Comparison of ENCODE assay signal across 8 mouse cellular contexts in the genomic region with DNA sequence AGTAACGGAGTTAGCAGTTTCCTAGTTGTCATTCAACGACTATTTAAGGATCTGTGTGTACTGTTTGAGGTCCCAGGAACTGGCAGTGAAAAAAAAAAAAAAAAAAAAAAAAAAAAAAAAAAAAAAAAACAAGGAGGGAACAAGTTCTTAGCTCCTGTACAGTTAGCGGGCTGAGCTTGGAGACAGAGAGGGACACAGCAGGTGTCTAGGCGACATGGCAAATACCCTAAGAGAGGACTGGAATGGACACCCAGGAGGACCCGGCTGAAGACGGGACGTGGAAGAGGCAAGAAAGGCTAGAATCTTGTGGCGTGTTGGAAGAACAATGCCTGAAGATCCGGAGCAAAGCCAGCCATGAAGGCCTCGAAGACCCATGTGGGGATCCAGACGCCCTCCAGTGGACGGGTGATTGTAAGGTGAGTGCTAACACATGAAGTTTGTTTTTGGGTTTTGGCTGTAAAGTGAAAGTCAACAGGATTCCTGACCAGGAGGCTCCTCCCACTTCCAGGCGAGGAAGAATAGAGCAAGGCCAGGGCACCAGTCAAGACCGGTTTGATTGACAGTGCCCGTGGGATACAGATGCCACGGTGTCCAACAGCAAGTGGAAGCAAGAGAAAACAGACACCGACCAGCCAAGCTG. TPM values are rescaled to one million over a fixed set of nuclear protein-coding genes. Genes with fewer than 3 reads are reported as not detected.
A peak's percentile ranks its signal among the peaks of the same experiment; 100 is the strongest.
DNase-seq lines count a peak whose midpoint lies in the region; ATAC-seq and TF ChIP-seq lines count a peak whose summit lies in the region.

No protein-coding gene starts in this region.

- 0 out of 2 replicates have a peak overlapping the region, but pooled peaks have one; percentile 12 for H3K4me2 ChIP-seq in embryonic facial prominence, embryonic 15.5 days (replicated peaks)
- H3K4me2 ChIP-seq in lung, embryonic 14.5 days: peak overlapping the region; percentile 47

- no peaks in the 10 kb centered on the region for H3K27me3 ChIP-seq in thymus, adult 2 months (ENCODE audit: control insufficient read depth, insufficient read depth, low read length)
- 0 out of 2 replicates have a peak, but pooled peaks cover 4% of the 10 kb centered on the region for H3K27me3 ChIP-seq in embryonic facial prominence, embryonic 15.5 days
- no peaks in the 10 kb centered on the region; the same call in 1 of the 2 replicates for H3K27me3 ChIP-seq in lung, embryonic 14.5 days (ENCODE audit: insufficient read depth, low read length)

- no peak overlapping the region for H3K9ac ChIP-seq in embryonic facial prominence, embryonic 15.5 days
- H3K9ac ChIP-seq in lung, embryonic 14.5 days: no peak overlapping the region

- peak; percentile 25 for DNase-seq in thymus, adult 2 months
- DNase-seq in thymus, adult 18-20 months: no peak
- DNase-seq in kidney, adult 18-20 months: peak; percentile 42
- DNase-seq in lung, embryonic 14.5 days: peak; percentile 49
- DNase-seq in cerebellum, postnatal 10 days: no peak
- no peak for DNase-seq in left cerebral cortex, adult 18-20 months (ENCODE audit: low spot score in 2 of 2)
- no peak for DNase-seq in cerebellum, postnatal 25 days

- no peak overlapping the region for H3K27ac ChIP-seq in thymus, adult 2 months (ENCODE audit: control insufficient read depth, insufficient read depth, low read length)
- no peak overlapping the region for H3K27ac ChIP-seq in embryonic facial prominence, embryonic 15.5 days (replicated peaks)
- H3K27ac ChIP-seq in lung, embryonic 14.5 days (ENCODE audit: low read depth): no peak overlapping the region

- no peak for ATAC-seq in embryonic facial prominence, embryonic 15.5 days (ENCODE audit: insufficient number of reproducible peaks, low FRiP score, low TSS enrichment, low read depth)
- peak; percentile 56; the same call in 1 of the 2 replicates for ATAC-seq in lung, embryonic 14.5 days (ENCODE audit: insufficient read depth)

- no peaks in the 10 kb centered on the region for H3K9me3 ChIP-seq in embryonic facial prominence, embryonic 15.5 days (replicated peaks)
- H3K9me3 ChIP-seq in lung, embryonic 14.5 days (ENCODE audit: low read depth, low read length): no peaks in the 10 kb centered on the region

- H3K36me3 ChIP-seq in thymus, adult 2 months (ENCODE audit: control insufficient read depth, insufficient read depth, low read length): no peaks in the 10 kb centered on the region
- H3K36me3 ChIP-seq in embryonic facial prominence, embryonic 15.5 days: no peaks in the 10 kb centered on the region
- no peaks in the 10 kb centered on the region for H3K36me3 ChIP-seq in lung, embryonic 14.5 days (ENCODE audit: insufficient read depth)

- 57% methylated on average over 17 of the region's 17 CpGs for WGBS in thymus, adult 2 months
- 24% methylated on average over 17 of the region's 17 CpGs for WGBS in embryonic facial prominence, embryonic 15.5 days
- WGBS in lung, embryonic 14.5 days: 23% methylated on average over 17 of the region's 17 CpGs

- peak overlapping the region; percentile 4; the same call in 1 of the 2 replicates for H3K4me3 ChIP-seq in thymus, adult 2 months (ENCODE audit: control insufficient read depth, insufficient read depth, low read length)
- 0 out of 2 replicates have a peak overlapping the region, but pooled peaks have one; percentile 4 for H3K4me3 ChIP-seq in embryonic facial prominence, embryonic 15.5 days (replicated peaks)
- no peak overlapping the region; the same call in 1 of the 2 replicates for H3K4me3 ChIP-seq in lung, embryonic 14.5 days (ENCODE audit: low read depth, low read length)

- H3K4me1 ChIP-seq in thymus, adult 2 months (replicated peaks; ENCODE audit: control insufficient read depth, insufficient read depth, low read length): peaks cover 7% of the 10 kb centered on the region
- H3K4me1 ChIP-seq in embryonic facial prominence, embryonic 15.5 days: peaks cover 11% of the 10 kb centered on the region; the same call in 1 of the 2 replicates
- H3K4me1 ChIP-seq in lung, embryonic 14.5 days (ENCODE audit: insufficient read depth): no peaks in the 10 kb centered on the region

- TF ChIP-seq POLR2A in thymus, adult 2 months (IDR thresholded peaks at IDR 0.05; ENCODE audit: control insufficient read depth, extremely low read depth, insufficient read depth, low read length, poor library complexity): no peak

- TF ChIP-seq CTCF in thymus, adult 2 months (IDR thresholded peaks at IDR 0.05; ENCODE audit: borderline replicate concordance, control insufficient read depth, extremely low read depth, insufficient read depth, low read length, poor library complexity): 0 out of 2 replicates have a peak, but pooled peaks have one; percentile 19
- peak; percentile 38 for TF ChIP-seq CTCF in lung, embryonic 14.5 days (IDR thresholded peaks at IDR 0.05; ENCODE audit: low read depth)

RNA-seq across cellular contexts. Expression of a gene that starts 8.6 kb away (rescaled TPM):
- 4.1 and 4.3 TPM in 2 replicates for polyA plus RNA-seq in thymus, adult 2 months (2012; rRNA removed)
- polyA plus RNA-seq in embryonic facial prominence, embryonic 15.5 days (2015; fragmentation: Nextera tagmentation; extraction: Ambion mirVana): 14.8 and 17.5 TPM in 2 replicates
- 4.0 and 5.1 TPM in 2 replicates for polyA plus RNA-seq in lung, embryonic 14.5 days (2014; fragmentation: Nextera tagmentation; extraction: Ambion mirVana)
- under 1 TPM; 0.30 to 0.40 TPM for total RNA-seq in left cerebral cortex, adult 18-20 months (2021)

RNA-seq across cellular contexts. Expression of a gene that starts 47.0 kb away (rescaled TPM):
- polyA plus RNA-seq in thymus, adult 2 months (2012; rRNA removed): 43.1 and 45.5 TPM in 2 replicates
- 20.0 and 21.0 TPM in 2 replicates for polyA plus RNA-seq in embryonic facial prominence, embryonic 15.5 days (2015; fragmentation: Nextera tagmentation; extraction: Ambion mirVana)
- 16.2 and 18.0 TPM in 2 replicates for polyA plus RNA-seq in lung, embryonic 14.5 days (2014; fragmentation: Nextera tagmentation; extraction: Ambion mirVana)
- total RNA-seq in left cerebral cortex, adult 18-20 months (2021): 1 to 10 TPM; 4.8 to 5.6 TPM

Comparison
In these comparisons a context has a peak if more than half of its experiments do, and no peak if none do; other contexts are left out.
1. DNase-seq: peak in thymus, adult 2 months (single experiment), kidney, adult 18-20 months (single experiment) and lung, embryonic 14.5 days (single experiment); none in thymus, adult 18-20 months (0 of 2), cerebellum, postnatal 10 days (0 of 2), left cerebral cortex, adult 18-20 months (0 of 2) and cerebellum, postnatal 25 days (0 of 2).